Mouse (Mus musculus) limb, embryonic 12.5 days (tissue): ENCODE data around the gene Ropn1l. TPM values are rescaled to one million over a fixed set of nuclear protein-coding genes. Genes with fewer than 3 reads are reported as not detected.

Experiments used
- polyA plus RNA-seq: library from polyadenylated mRNA; unstranded; fragments of >200 nt; fragmentation: Nextera tagmentation; extraction: Ambion mirVana; gene quantifications from 2 replicates; pipeline ENCODE4 v1.2.1, GENCODE M21; 2016

The Ropn1l gene
- polyA plus RNA-seq, 1 experiment from 2014 or later: 2.3 TPM

Other genes with a start within 250 kb of the Ropn1l start
- 66.3 and 68.8 TPM in 2 replicates for gene Dap, start 229.4 kb downstream of the Ropn1l start, polyA plus RNA-seq
- gene Ankrd33b, start 86.0 kb downstream of the Ropn1l start, polyA plus RNA-seq: 0.20 and 0.73 TPM in 2 replicates
- gene March6, start 77.3 kb upstream of the Ropn1l start, polyA plus RNA-seq: 40.7 and 41.8 TPM in 2 replicates
- gene Cmbl, start 111.7 kb upstream of the Ropn1l start, polyA plus RNA-seq: 0.55 and 0.65 TPM in 2 replicates
- 585 and 607 TPM in 2 replicates for gene Cct5, start 148.1 kb upstream of the Ropn1l start, polyA plus RNA-seq
- 11.2 and 11.9 TPM in 2 replicates for gene Fam173b, start 148.1 kb upstream of the Ropn1l start, polyA plus RNA-seq